Mouse (Mus musculus): ENCODE measurements around the gene Cdhr3. TPM values are rescaled to one million over a fixed set of nuclear protein-coding genes. Genes with fewer than 3 reads are reported as not detected.

The Cdhr3 gene
- polyA plus RNA-seq, 1 experiment from 2014 or later, result not detected

DNA sequence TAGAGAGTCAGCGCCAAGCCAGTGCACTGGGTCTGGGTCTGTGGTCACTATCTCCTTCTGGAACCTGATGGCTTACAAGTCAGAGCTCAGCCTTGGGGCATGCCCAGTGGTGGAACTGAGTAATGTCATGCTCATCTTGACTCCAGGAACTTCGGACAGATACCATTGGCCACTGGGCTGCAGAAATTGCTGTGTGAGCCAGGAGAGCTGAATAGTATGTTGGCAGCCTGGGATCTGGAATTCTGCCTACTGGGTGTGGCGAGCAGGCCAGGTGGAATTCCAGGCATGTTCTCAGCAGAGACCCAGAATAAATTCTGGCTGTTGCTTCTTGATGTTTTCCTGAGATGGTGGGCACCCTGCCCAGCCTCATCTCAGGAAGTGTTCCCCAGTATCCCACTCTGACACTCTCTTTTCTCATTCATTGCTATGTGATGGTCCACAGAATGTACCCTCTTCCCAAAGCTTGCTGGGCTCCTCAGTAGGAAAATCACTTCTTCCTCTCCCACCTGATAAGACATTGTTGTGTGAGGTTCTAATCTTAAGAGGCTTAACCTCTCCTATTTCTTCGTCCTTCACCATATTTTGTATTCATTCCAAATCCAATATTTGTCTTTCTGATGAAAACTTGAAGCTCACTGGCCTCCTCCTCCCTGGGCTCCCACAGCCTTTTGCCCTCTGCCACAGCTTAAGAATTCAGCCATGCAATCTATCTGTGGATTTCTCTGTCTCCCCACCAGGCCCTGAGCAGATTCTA, 97.4 kb downstream of the Cdhr3 start:
- no peak for ATAC-seq (ENCODE audit: low read depth)
- H3K9me3 ChIP-seq (replicated peaks; ENCODE audit: control insufficient read depth, low read length), result no peaks in the 10 kb centered on the region
- H3K4me3 ChIP-seq (ENCODE audit: low read depth, low read length), result no peak overlapping the region
- H3K9ac ChIP-seq (ENCODE audit: low read depth, low read length), result no peak overlapping the region
- H3K27ac ChIP-seq (ENCODE audit: low read length), result no peak overlapping the region
- H3K4me2 ChIP-seq (ENCODE audit: low read depth, low read length), result no peak overlapping the region
- H3K4me1 ChIP-seq (ENCODE audit: control insufficient read depth, low read depth, low read length), result no peaks in the 10 kb centered on the region
- H3K36me3 ChIP-seq (ENCODE audit: control insufficient read depth, insufficient read depth), result no peaks in the 10 kb centered on the region
- 49% methylated on average over 4 of the region's 4 CpGs for WGBS (ENCODE audit: insufficient replicate concordance)
- H3K27me3 ChIP-seq (ENCODE audit: control insufficient read depth, insufficient read depth, low read depth, low read length), result no peaks in the 10 kb centered on the region

- Histone ChIP-seq H3K4me3 (ENCODE audit: low read depth, low read length) (no peak overlapping the region), H3K27ac (ENCODE audit: low read length) (no peak overlapping the region), H3K9me3 (replicated peaks; ENCODE audit: control insufficient read depth, low read length) (no peaks in the 10 kb centered on the region), H3K4me1 (ENCODE audit: control insufficient read depth, low read depth, low read length) (no peaks in the 10 kb centered on the region), H3K9ac (ENCODE audit: low read depth, low read length) (no peak overlapping the region), H3K27me3 (ENCODE audit: control insufficient read depth, insufficient read depth, low read depth, low read length) (no peaks in the 10 kb centered on the region), H3K4me2 (ENCODE audit: low read depth, low read length) (no peak overlapping the region), H3K36me3 (ENCODE audit: control insufficient read depth, insufficient read depth) (no peaks in the 10 kb centered on the region)
- no peak for ATAC-seq (ENCODE audit: low read depth)
- 48% methylated on average over 5 of the region's 5 CpGs for WGBS (ENCODE audit: insufficient replicate concordance)
These were observed 98.6 kb downstream of the Cdhr3 start for GRCm38 (mm10) chr12:32994081-32994480.

DNA sequence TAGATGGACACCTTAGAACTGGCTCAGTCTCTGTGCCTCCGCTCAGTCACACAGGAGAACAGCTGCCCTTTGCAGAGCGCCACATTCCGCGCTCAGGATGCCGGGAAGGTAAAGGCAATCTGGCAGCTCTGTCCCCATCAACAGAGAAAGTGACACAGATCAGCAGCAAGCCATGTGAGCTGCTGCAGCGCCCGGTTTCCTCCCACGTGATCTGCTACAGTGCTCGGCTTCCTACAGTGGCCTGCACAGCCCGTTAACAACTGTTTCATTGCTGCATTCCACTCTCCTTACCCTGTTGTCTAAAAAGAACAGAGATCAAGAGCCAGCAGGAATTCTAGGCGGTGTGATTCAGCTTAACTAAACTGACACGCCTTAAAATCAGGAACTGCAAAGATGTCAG, 102.9 kb downstream of the Cdhr3 start:
- H3K4me3 ChIP-seq (ENCODE audit: low read depth, low read length), result no peak overlapping the region
- WGBS (ENCODE audit: insufficient replicate concordance), result 59% methylated on average over 12 of the region's 12 CpGs
- no peaks in the 10 kb centered on the region for H3K27me3 ChIP-seq (ENCODE audit: control insufficient read depth, insufficient read depth, low read depth, low read length)
- no peak overlapping the region for H3K27ac ChIP-seq (ENCODE audit: low read length)
- no peak for ATAC-seq (ENCODE audit: low read depth)
- H3K9me3 ChIP-seq (replicated peaks; ENCODE audit: control insufficient read depth, low read length), result no peaks in the 10 kb centered on the region
- no peak overlapping the region for H3K4me2 ChIP-seq (ENCODE audit: low read depth, low read length)
- H3K36me3 ChIP-seq (ENCODE audit: control insufficient read depth, insufficient read depth), result no peaks in the 10 kb centered on the region
- H3K4me1 ChIP-seq (ENCODE audit: control insufficient read depth, low read depth, low read length), result no peaks in the 10 kb centered on the region
- no peak overlapping the region for H3K9ac ChIP-seq (ENCODE audit: low read depth, low read length)

DNA sequence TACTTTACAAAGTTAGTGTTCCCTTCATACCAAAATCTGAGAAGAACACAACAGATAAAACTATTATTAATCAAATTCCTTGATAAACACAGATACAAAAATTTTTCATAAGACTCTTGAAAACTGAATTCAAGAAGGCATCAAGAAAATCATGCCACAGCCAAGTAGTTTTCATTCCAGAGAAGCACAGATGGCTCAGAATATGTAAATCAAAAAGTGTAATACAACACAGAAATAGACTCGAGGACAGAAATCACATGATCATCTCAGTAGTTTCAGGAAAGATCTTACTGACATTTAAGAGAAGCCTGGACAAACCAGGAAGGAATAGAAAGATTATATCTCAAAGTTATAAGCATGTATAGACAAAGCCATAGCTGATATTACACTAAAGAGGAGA, 106.4 kb downstream of the Cdhr3 start:
- Histone ChIP-seq H3K9ac (ENCODE audit: low read depth, low read length) (no peak overlapping the region), H3K9me3 (replicated peaks; ENCODE audit: control insufficient read depth, low read length) (no peaks in the 10 kb centered on the region), H3K4me3 (ENCODE audit: low read depth, low read length) (no peak overlapping the region), H3K36me3 (ENCODE audit: control insufficient read depth, insufficient read depth) (no peaks in the 10 kb centered on the region), H3K27ac (ENCODE audit: low read length) (no peak overlapping the region), H3K4me1 (ENCODE audit: control insufficient read depth, low read depth, low read length) (no peaks in the 10 kb centered on the region), H3K27me3 (ENCODE audit: control insufficient read depth, insufficient read depth, low read depth, low read length) (no peaks in the 10 kb centered on the region), H3K4me2 (ENCODE audit: low read depth, low read length) (no peak overlapping the region)
- 23% methylated on average over 1 of the region's 1 CpGs for WGBS (ENCODE audit: insufficient replicate concordance)
- ATAC-seq (ENCODE audit: low read depth), result no peak

Small RNAs within 50 kb of the gene (microRNA-seq; reads per million reads assigned to microRNA genes)
- gene Gm22904, result not detected

Other genes with a start within 250 kb of the Cdhr3 start
- gene Sypl, start 139.0 kb downstream of the Cdhr3 start, polyA plus RNA-seq (2015; fragmentation: Nextera tagmentation; extraction: Ambion mirVana), result 39.0 and 42.3 TPM in 2 replicates
- gene Atxn7l1, start 54.8 kb upstream of the Cdhr3 start, polyA plus RNA-seq (2015; fragmentation: Nextera tagmentation; extraction: Ambion mirVana), result 13.5 and 16.8 TPM in 2 replicates